Mouse (Mus musculus): ENCODE results near the gene Nr1h4.

DNA sequence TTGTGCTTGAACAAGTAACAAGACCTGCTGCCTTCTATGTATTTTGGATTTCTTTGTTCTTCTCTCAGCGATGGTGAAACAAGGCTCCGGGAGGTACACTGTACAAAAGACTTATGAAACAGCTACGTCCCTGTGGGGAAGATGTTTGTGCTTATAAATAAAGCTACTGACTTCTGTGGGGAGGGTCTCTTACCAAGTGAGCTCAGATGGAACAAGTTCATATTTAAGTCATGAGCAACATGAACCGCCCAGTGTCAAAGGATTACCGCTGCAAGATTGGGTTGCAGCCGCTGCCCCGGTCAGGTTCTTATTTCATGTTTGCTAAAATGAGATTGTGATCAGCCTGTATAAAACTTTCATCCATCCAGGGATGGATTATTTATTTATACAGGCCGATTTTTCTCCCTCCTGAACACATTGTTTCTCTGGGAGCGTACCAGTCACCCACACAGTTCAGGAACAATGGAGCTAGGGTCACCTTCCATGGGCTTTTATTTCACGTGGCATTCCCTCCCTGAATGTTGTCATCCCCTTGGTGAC lies 51.2 kb downstream of the Nr1h4 start:
- TF ChIP-seq CTCF (IDR thresholded peaks at IDR 0.05; ENCODE audit: borderline replicate concordance, extremely low read depth, insufficient read depth, insufficient read length) (no peak), POLR2A (IDR thresholded peaks at IDR 0.05; ENCODE audit: borderline replicate concordance, extremely low read depth, insufficient read depth, insufficient read length, poor library complexity, severe bottlenecking) (no peak)
